Comparison of ENCODE assay signal across 19 mouse cellular contexts in genomic region chr7:101284504-101284903, GRCm38 (mm10). TPM values are rescaled to one million over a fixed set of nuclear protein-coding genes. Genes with fewer than 3 reads are reported as not detected.
DNase-seq lines count a peak whose midpoint lies in the region; ATAC-seq and TF ChIP-seq lines count a peak whose summit lies in the region.
"Had no signal": no experiment of that assay in that cellular context is flagged by ENCODE, and none has a peak within 500 bp of the region (broad histone marks: within the 10 kb centered on the region; RNA-seq: fewer than 3 reads in every experiment).

No protein-coding gene starts in this region.

- H3K27me3 ChIP-seq in heart, embryonic 11.5 days (ENCODE audit: control insufficient read depth, insufficient read depth, low read length): no peaks in the 10 kb centered on the region
- no peaks in the 10 kb centered on the region for H3K27me3 ChIP-seq in intestine, embryonic 16.5 days (replicated peaks; ENCODE audit: control insufficient read depth, insufficient read depth, low read length)
- H3K27me3 ChIP-seq in forebrain, embryonic 11.5 days (ENCODE audit: control insufficient read depth, insufficient read depth, low read length): no peaks in the 10 kb centered on the region
- H3K27me3 ChIP-seq: embryonic facial prominence, embryonic 12.5 days; forebrain, embryonic 12.5 days had no signal

- H3K36me3 ChIP-seq in heart, embryonic 11.5 days (ENCODE audit: control insufficient read depth, insufficient read depth, low read length): peaks cover 2% of the 10 kb centered on the region; the same call in 1 of the 2 replicates
- H3K36me3 ChIP-seq in intestine, embryonic 16.5 days (ENCODE audit: control insufficient read depth, insufficient read depth, low read length): peaks cover 6% of the 10 kb centered on the region
- peaks cover 3% of the 10 kb centered on the region; the same call in 1 of the 2 replicates for H3K36me3 ChIP-seq in forebrain, embryonic 11.5 days (ENCODE audit: control insufficient read depth, insufficient read depth, low read length)

- TF ChIP-seq POLR2A in bone marrow macrophage, adult 2 months (IDR thresholded peaks at IDR 0.05; ENCODE audit: borderline replicate concordance, low read depth, low read length): no peak

- no peak overlapping the region for H3K4me2 ChIP-seq in heart, embryonic 11.5 days
- no peak overlapping the region for H3K4me2 ChIP-seq in intestine, embryonic 16.5 days (ENCODE audit: low read depth, low read length)
- no peak overlapping the region for H3K4me2 ChIP-seq in forebrain, embryonic 11.5 days (ENCODE audit: low read depth, low read length, severe bottlenecking)
- H3K4me2 ChIP-seq: embryonic facial prominence, embryonic 12.5 days; forebrain, embryonic 12.5 days had no signal

- no peaks in the 10 kb centered on the region for H3K9me3 ChIP-seq in heart, embryonic 11.5 days (replicated peaks; ENCODE audit: control insufficient read depth, low read length)
- no peaks in the 10 kb centered on the region for H3K9me3 ChIP-seq in intestine, embryonic 16.5 days (ENCODE audit: control insufficient read depth, low read length)
- H3K9me3 ChIP-seq in forebrain, embryonic 11.5 days (ENCODE audit: control insufficient read depth, low read length): no peaks in the 10 kb centered on the region
- H3K9me3 ChIP-seq: embryonic facial prominence, embryonic 10.5 days; embryonic facial prominence, embryonic 12.5 days; forebrain, embryonic 12.5 days had no signal

- no peak for TF ChIP-seq CTCF in bone marrow macrophage, adult 2 months (IDR thresholded peaks at IDR 0.05; ENCODE audit: low read depth, low read length)

- no peaks in the 10 kb centered on the region for H3K4me1 ChIP-seq in heart, embryonic 11.5 days (ENCODE audit: control insufficient read depth, insufficient read depth, low read length)
- H3K4me1 ChIP-seq in bone marrow macrophage, adult 2 months (ENCODE audit: control insufficient read depth, insufficient read depth, low read length): peaks cover 10% of the 10 kb centered on the region
- no peaks in the 10 kb centered on the region for H3K4me1 ChIP-seq in intestine, embryonic 16.5 days (ENCODE audit: control insufficient read depth, insufficient read depth, low read length)
- H3K4me1 ChIP-seq in forebrain, embryonic 11.5 days (replicated peaks; ENCODE audit: control insufficient read depth, insufficient read depth, low read length): no peaks in the 10 kb centered on the region
- H3K4me1 ChIP-seq: embryonic facial prominence, embryonic 10.5 days; embryonic facial prominence, embryonic 12.5 days; forebrain, embryonic 12.5 days had no signal

- no peak overlapping the region for H3K27ac ChIP-seq in heart, embryonic 11.5 days (ENCODE audit: low read depth, low read length)
- 0 out of 2 replicates have a peak overlapping the region, but pooled peaks have one; percentile 47 for H3K27ac ChIP-seq in bone marrow macrophage, adult 2 months (ENCODE audit: insufficient read depth, low read depth, low read length)
- H3K27ac ChIP-seq in intestine, embryonic 16.5 days (ENCODE audit: low read length): no peak overlapping the region
- H3K27ac ChIP-seq in forebrain, embryonic 11.5 days (ENCODE audit: low read depth, low read length): no peak overlapping the region
- H3K27ac ChIP-seq: embryonic facial prominence, embryonic 10.5 days; embryonic facial prominence, embryonic 12.5 days; forebrain, embryonic 12.5 days had no signal

- ATAC-seq in heart, embryonic 11.5 days (replicated peaks; ENCODE audit: insufficient number of reproducible peaks, low FRiP score, low TSS enrichment): no peak
- peak; percentile 54; the same call in 1 of the 2 replicates for ATAC-seq in intestine, embryonic 16.5 days
- no peak for ATAC-seq in forebrain, embryonic 11.5 days (replicated peaks; ENCODE audit: low FRiP score)
- ATAC-seq: forebrain, embryonic 14.5 days; forebrain, embryonic 16.5 days had no signal

- 81% methylated on average over 1 of the region's 1 CpGs for WGBS in heart, embryonic 11.5 days (ENCODE audit: insufficient replicate concordance)
- WGBS in intestine, embryonic 16.5 days: 74% methylated on average over 1 of the region's 1 CpGs
- WGBS in large intestine, adult 2 months: 14% methylated on average over 1 of the region's 1 CpGs
- WGBS in forebrain, embryonic 11.5 days: 85% methylated on average over 1 of the region's 1 CpGs

- no peak overlapping the region for H3K4me3 ChIP-seq in heart, embryonic 11.5 days (ENCODE audit: low read depth, low read length)
- no peak overlapping the region for H3K4me3 ChIP-seq in bone marrow macrophage, adult 2 months (ENCODE audit: insufficient read depth, low read length)
- H3K4me3 ChIP-seq in intestine, embryonic 16.5 days (ENCODE audit: low read length): no peak overlapping the region
- H3K4me3 ChIP-seq in forebrain, embryonic 11.5 days (ENCODE audit: low read depth, low read length): no peak overlapping the region
- H3K4me3 ChIP-seq: embryonic facial prominence, embryonic 10.5 days; embryonic facial prominence, embryonic 12.5 days; forebrain, embryonic 12.5 days had no signal

- H3K9ac ChIP-seq in heart, embryonic 11.5 days (ENCODE audit: low read depth, low read length): no peak overlapping the region
- H3K9ac ChIP-seq in intestine, embryonic 16.5 days (ENCODE audit: low read depth, low read length): no peak overlapping the region
- H3K9ac ChIP-seq in forebrain, embryonic 11.5 days (ENCODE audit: low read length): no peak overlapping the region
- H3K9ac ChIP-seq: embryonic facial prominence, embryonic 12.5 days; forebrain, embryonic 12.5 days had no signal

- peak; percentile 70 for DNase-seq in heart, adult 11 months
- peak; percentile 75 for DNase-seq in large intestine, adult 2 months (ENCODE audit: low read depth, low spot score)
- no peak for DNase-seq in urinary bladder, postnatal 36 days (ENCODE audit: low spot score in 2 of 2)
- no peak for DNase-seq in forebrain, embryonic 11.5 days (ENCODE audit: low spot score)
- DNase-seq: adrenal gland, adult 2 months; adrenal gland, postnatal 10 days; adrenal gland, postnatal 25 days; cerebellum, adult 11-12 months; cerebellum, adult 9-10 months; cerebellum, postnatal 10 days; cerebellum, postnatal 25 days had no signal

RNA-seq across cellular contexts. Expression of gene Atg16l2, which starts 17.5 kb away (rescaled TPM):
- polyA plus RNA-seq in heart, embryonic 11.5 days (2014; fragmentation: Nextera tagmentation; extraction: Ambion mirVana): 13.7 and 18.9 TPM in 2 replicates
- polyA plus RNA-seq in bone marrow macrophage, adult 2 months (2012; ENCODE audit: insufficient read depth, insufficient read length, missing spikeins): 13.2 and 28.0 TPM in 2 replicates
- 13.4 and 17.3 TPM in 2 replicates for polyA plus RNA-seq in intestine, embryonic 16.5 days (2015; fragmentation: Nextera tagmentation; extraction: Ambion mirVana)
- polyA plus RNA-seq in large intestine, adult 2 months (2012; rRNA removed): 10.4 and 15.0 TPM in 2 replicates
- 15.9 and 16.4 TPM in 2 replicates for polyA plus RNA-seq in forebrain, embryonic 11.5 days (2014; fragmentation: Nextera tagmentation; extraction: Ambion mirVana)

RNA-seq across cellular contexts. Expression of gene Stard10, which starts 32.4 kb away (rescaled TPM):
- polyA plus RNA-seq in heart, embryonic 11.5 days (2014; fragmentation: Nextera tagmentation; extraction: Ambion mirVana): 44.4 and 48.9 TPM in 2 replicates
- polyA plus RNA-seq in bone marrow macrophage, adult 2 months (2012; ENCODE audit: insufficient read depth, insufficient read length, missing spikeins): 3.3 and 8.0 TPM in 2 replicates
- 101 and 106 TPM in 2 replicates for polyA plus RNA-seq in intestine, embryonic 16.5 days (2015; fragmentation: Nextera tagmentation; extraction: Ambion mirVana)
- polyA plus RNA-seq in large intestine, adult 2 months (2012; rRNA removed): 246 and 277 TPM in 2 replicates
- 6.3 and 8.6 TPM in 2 replicates for polyA plus RNA-seq in forebrain, embryonic 11.5 days (2014; fragmentation: Nextera tagmentation; extraction: Ambion mirVana)

Comparison
In these comparisons a context has a peak if more than half of its experiments do, and no peak if none do; other contexts are left out.
1. DNase-seq: peak in heart, adult 11 months (single experiment) and large intestine, adult 2 months (single experiment); none in urinary bladder, postnatal 36 days (0 of 2) and forebrain, embryonic 11.5 days (single experiment).